Mouse (Mus musculus): ENCODE data around the gene Ppp3ca. TPM values are rescaled to one million over a fixed set of nuclear protein-coding genes. Genes with fewer than 3 reads are reported as not detected.

Gene Ppp3ca
- total RNA-seq, 1 experiment from 2014 or later, result 87.7 TPM

- ATAC-seq (replicated peaks; ENCODE audit: insufficient number of reproducible peaks, low FRiP score, low TSS enrichment, poor library complexity, severe bottlenecking), result no peak
Measured at GRCm38 (mm10) chr3:136828451-136828850, 158.5 kb downstream of the Ppp3ca start.

- ATAC-seq (replicated peaks; ENCODE audit: insufficient number of reproducible peaks, low FRiP score, low TSS enrichment, poor library complexity, severe bottlenecking), result no peak
Measured at GRCm38 (mm10) chr3:136829109-136829508, 159.2 kb downstream of the Ppp3ca start.

DNA sequence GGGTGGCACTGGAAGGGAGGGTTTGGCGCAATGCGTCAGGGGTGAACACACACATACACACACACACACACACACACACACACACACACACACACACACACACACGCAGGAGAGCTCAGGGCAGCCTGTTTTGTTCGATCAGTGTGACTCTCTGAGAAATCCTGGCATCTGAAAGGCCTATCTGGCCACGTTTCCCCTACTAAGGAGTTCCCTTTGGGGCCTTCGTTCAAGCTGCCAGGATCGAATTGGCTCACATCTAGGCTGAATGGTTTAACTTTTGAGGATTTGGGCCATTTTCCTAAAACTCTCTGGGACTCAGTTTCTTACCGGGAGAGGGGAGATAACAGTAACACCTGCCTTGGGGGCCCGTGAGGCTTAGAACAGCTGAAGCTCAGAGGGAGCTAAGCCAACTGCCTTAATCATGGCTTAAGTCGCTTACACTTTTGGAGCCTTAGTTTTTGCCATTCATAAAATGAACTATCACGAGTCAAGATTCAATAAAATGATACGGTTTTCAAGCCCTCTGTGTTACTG lies 160.8 kb downstream of the Ppp3ca start:
- ATAC-seq (replicated peaks; ENCODE audit: insufficient number of reproducible peaks, low FRiP score, low TSS enrichment, poor library complexity, severe bottlenecking), result no peak

DNA sequence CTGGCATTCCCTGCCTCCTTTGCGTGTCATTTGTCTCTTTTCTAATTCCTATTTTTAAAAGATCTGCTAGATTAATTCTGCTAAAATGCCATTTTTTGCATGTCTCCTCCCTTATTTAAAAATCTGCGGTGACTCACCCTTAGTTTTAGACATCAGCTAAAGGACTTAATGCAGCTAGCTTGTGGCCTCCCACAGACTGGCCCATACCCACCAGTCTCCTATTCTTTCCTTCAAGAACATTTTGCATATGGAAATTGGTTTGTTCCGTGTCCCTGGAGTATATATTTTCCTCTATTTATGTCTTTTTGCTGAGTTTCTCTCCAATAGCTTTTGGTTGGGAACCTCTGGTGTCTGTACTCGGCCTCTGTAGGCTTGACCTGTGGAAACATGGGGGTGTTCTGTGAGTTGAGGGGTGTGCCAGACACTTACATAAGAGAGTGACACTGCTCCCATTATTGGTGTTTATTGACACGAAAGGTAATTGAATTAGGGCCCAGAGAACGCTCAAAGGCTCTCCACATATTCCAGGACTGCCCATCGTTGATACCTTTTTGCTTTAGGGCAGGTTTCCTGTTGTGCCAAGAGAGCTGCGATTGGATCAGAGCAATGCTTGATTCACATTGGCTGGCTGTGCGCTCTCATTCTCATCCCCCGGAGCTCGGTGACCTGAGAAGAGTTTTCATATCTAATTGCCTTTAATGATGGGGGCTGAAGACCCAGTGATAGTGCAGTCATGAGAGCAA lies 163.2 kb downstream of the Ppp3ca start:
- ATAC-seq (replicated peaks; ENCODE audit: insufficient number of reproducible peaks, low FRiP score, low TSS enrichment, poor library complexity, severe bottlenecking), result no peak

DNA sequence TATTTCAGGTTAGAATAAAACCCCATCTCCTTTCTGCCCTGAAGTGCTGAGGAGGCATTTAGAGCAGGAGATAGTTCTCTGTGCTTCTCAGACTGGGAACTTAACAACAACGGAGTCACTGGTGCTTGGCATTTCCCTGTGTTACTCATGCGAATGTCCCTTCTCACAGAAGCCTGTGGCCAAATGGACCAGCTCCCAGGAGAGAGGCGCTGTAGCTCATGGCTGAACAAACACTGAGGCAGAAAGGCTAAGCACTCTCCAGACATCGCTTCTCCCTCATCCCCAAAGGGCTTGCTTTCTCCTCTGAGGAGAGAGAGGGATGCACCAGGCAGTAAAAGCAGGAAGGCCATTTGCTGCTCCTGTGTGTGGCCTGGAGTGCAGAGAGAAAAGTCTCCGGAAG lies 164.0 kb downstream of the Ppp3ca start:
- no peak for ATAC-seq (replicated peaks; ENCODE audit: insufficient number of reproducible peaks, low FRiP score, low TSS enrichment, poor library complexity, severe bottlenecking)

GRCm38 (mm10) chr3:136835851-136836250 lies 165.9 kb downstream of the Ppp3ca start:
- ATAC-seq (replicated peaks; ENCODE audit: insufficient number of reproducible peaks, low FRiP score, low TSS enrichment, poor library complexity, severe bottlenecking), result no peak

- no peak for ATAC-seq (replicated peaks; ENCODE audit: insufficient number of reproducible peaks, low FRiP score, low TSS enrichment, poor library complexity, severe bottlenecking)
Measured at GRCm38 (mm10) chr3:136836319-136837193, 166.6 kb downstream of the Ppp3ca start.

- peak; percentile 67 for ATAC-seq (replicated peaks; ENCODE audit: insufficient number of reproducible peaks, low FRiP score, low TSS enrichment, poor library complexity, severe bottlenecking)
Measured at GRCm38 (mm10) chr3:136837589-136837988, 167.7 kb downstream of the Ppp3ca start.

GRCm38 (mm10) chr3:136841282-136841681 lies 171.4 kb downstream of the Ppp3ca start:
- ATAC-seq (replicated peaks; ENCODE audit: insufficient number of reproducible peaks, low FRiP score, low TSS enrichment, poor library complexity, severe bottlenecking), result no peak

DNA sequence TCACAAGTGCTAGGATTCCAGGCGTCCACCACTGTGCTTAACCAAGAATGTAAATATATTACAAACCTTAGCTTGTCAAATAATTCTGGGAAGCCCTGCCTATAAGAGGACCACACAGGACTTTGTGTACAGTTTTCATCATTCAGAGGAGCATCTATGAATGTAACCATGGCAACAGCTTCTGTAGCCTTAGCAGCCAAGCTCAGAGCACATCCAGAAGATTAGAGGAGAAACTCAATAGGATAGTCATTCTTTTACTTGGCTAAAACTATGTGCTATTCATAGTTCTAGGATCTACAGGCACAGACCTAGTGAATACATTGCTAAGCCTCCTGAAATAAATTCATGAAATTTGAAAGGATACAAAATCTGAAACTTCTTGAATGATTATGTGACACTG lies 172.5 kb downstream of the Ppp3ca start:
- ATAC-seq (replicated peaks; ENCODE audit: insufficient number of reproducible peaks, low FRiP score, low TSS enrichment, poor library complexity, severe bottlenecking), result no peak

DNA sequence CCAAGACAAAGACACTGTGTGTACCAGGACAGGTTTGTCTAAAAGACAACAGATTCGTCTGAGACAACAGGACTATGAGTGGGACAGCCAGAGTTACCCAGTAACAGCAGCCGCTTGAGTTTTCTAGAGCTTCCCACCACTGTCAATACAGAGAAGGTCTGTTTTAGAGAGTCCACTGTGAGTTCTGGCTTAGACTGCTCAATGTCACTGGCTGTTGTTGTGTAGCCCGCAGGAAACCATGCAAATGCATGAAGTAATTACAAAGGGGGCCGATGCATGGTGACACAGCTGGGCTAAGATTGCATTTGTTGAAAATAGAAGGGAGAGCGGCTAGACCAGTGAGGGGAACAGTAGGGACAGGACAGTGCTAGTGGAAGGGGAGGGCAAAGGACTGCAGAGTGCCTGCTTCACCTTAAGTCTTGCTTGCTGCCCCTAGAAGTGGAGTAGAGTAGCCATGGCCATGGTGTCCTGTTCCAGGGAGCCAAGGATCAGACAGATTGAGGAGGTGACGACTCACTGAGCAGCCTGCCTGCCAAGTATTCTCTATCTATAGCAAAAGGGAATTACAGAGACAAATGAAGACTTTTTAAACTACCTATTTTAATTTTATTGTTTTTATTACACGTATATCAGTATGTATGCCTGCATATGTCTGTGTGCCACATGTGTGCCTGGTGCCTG lies 174.0 kb downstream of the Ppp3ca start:
- no peak for ATAC-seq (replicated peaks; ENCODE audit: insufficient number of reproducible peaks, low FRiP score, low TSS enrichment, poor library complexity, severe bottlenecking)

DNA sequence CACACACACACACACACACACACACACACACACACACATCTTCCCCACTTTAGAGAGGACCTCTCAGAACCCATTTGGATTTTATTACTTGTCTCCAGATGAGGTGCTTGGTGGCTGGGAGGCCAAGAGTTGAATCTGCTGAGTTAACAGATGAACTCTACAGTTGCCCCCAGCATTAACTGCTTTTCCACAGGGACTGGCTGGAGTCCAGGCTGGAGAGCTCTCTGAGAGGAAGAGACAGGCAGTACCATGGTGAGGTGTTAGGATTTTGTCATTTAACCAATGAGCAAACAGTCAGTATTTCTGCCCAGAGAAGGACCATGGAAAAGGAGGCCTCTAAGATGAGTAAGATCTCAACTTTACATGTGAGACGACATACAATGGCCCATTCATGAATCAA lies 179.1 kb downstream of the Ppp3ca start:
- ATAC-seq (replicated peaks; ENCODE audit: insufficient number of reproducible peaks, low FRiP score, low TSS enrichment, poor library complexity, severe bottlenecking), result no peak

DNA sequence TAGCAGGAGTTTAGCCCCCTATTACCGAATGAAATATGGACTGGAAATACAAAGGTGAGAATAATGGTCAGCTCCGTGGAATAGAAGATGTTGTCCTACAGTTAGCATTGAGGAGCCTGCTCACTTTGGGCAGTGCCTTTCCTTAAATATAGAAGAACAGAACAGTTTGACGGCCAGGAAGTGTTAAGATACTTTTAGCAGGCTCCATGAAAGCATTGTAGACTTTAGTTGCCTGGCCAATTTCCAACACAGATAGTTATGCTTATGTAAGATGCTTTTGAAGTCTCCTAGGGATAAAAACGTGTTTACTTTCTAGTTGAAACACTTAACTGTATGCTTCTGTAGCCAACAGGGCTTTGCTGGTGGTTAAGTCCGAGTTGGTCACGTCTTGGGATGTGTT lies 183.0 kb downstream of the Ppp3ca start:
- ATAC-seq (replicated peaks; ENCODE audit: insufficient number of reproducible peaks, low FRiP score, low TSS enrichment, poor library complexity, severe bottlenecking), result no peak

GRCm38 (mm10) chr3:136853596-136853995 lies 183.7 kb downstream of the Ppp3ca start:
- no peak for ATAC-seq (replicated peaks; ENCODE audit: insufficient number of reproducible peaks, low FRiP score, low TSS enrichment, poor library complexity, severe bottlenecking)

DNA sequence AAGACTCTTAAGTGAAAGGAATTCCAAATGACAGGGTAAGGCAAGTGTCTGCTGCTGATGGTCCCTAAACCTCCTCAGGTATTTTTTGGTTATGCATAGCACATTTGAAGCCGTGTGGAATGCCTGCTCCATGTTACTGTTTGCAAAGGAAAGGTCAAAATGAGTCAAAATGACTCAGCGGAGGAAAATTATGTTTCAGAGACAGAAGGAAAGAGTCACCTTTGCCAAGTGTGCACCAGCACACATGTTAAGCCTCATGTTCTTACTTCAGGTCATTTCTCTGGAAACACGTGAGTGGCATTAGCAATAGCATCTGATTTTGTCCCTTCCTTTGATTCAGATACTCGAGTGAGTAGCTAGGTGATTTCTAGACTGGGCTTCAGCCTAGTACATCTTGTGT lies 186.1 kb downstream of the Ppp3ca start:
- ATAC-seq (replicated peaks; ENCODE audit: insufficient number of reproducible peaks, low FRiP score, low TSS enrichment, poor library complexity, severe bottlenecking), result no peak

- ATAC-seq (replicated peaks; ENCODE audit: insufficient number of reproducible peaks, low FRiP score, low TSS enrichment, poor library complexity, severe bottlenecking), result no peak
Measured at GRCm38 (mm10) chr3:136862051-136862837, 192.3 kb downstream of the Ppp3ca start.

GRCm38 (mm10) chr3:136863127-136863526 lies 193.2 kb downstream of the Ppp3ca start:
- ATAC-seq (replicated peaks; ENCODE audit: insufficient number of reproducible peaks, low FRiP score, low TSS enrichment, poor library complexity, severe bottlenecking), result no peak

DNA sequence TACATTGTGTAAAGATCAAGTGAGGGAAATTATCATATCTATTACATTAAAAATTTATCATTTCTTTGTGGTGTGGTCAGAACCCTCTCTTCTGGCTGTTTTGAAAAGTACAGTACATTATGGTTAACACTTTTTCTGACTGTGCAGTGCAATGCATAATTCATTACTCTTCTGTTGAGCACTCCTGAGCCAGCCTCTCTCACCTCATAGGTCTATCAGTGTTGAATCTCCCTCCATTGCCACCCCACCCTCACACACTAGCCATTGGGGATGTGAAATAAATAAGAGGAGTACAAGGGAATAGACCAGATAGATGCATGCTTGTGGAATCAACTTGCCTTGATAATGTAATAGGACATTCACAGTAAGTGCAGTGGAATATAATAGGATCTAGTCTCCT lies 194.4 kb downstream of the Ppp3ca start:
- ATAC-seq (replicated peaks; ENCODE audit: insufficient number of reproducible peaks, low FRiP score, low TSS enrichment, poor library complexity, severe bottlenecking), result no peak
